Mouse (Mus musculus) forebrain, embryonic 13.5 days (tissue): ENCODE measurements around the gene Ngf. TPM values are rescaled to one million over a fixed set of nuclear protein-coding genes. Genes with fewer than 3 reads are reported as not detected.

ENCODE experiments used
- ATAC-seq: fragments of 200-750 bp; cut with Nextera tagmentation; 2 replicates; pipeline ENCODE4 v1.8.0; 2017
- H3K27ac ChIP-seq: fragments of 300-500 bp; sonication (generic); 2 replicates; pipeline ENCODE4 v1.5.1; 2015; ENCODE audit warnings: inconsistent platforms, mild to moderate bottlenecking, moderate library complexity
- H3K27me3 ChIP-seq: fragments of 300-500 bp; sonication (generic); 2 replicates; pipeline ENCODE4 v1.6.1; 2015; ENCODE audit warnings: mild to moderate bottlenecking, inconsistent platforms
- H3K36me3 ChIP-seq: fragments of 300-500 bp; sonication (generic); 2 replicates; pipeline ENCODE4 v1.6.1; 2015; ENCODE audit warnings: mild to moderate bottlenecking, inconsistent platforms; ENCODE audit not compliant: poor library complexity, severe bottlenecking
- H3K4me1 ChIP-seq: fragments of 300-500 bp; sonication (generic); 2 replicates; pipeline ENCODE4 v1.6.1; 2015; ENCODE audit warnings: inconsistent platforms
- H3K4me2 ChIP-seq: fragments of 300-500 bp; sonication (generic); 2 replicates; pipeline ENCODE4 v1.6.1; 2015; ENCODE audit warnings: inconsistent platforms, mild to moderate bottlenecking, moderate library complexity
- H3K4me3 ChIP-seq: fragments of 300-500 bp; sonication (generic); 2 replicates; pipeline ENCODE4 v1.5.1; 2015; ENCODE audit warnings: mild to moderate bottlenecking, inconsistent platforms
- H3K9ac ChIP-seq: fragments of 300-500 bp; sonication (generic); 2 replicates; pipeline ENCODE4 v1.6.1; 2015; ENCODE audit warnings: mild to moderate bottlenecking, inconsistent platforms
- H3K9me3 ChIP-seq: fragments of 300-500 bp; sonication (generic); replicated peaks from 2 replicates; pipeline ENCODE4 v1.6.1; 2016; ENCODE audit warnings: inconsistent platforms
- WGBS: fragments of 180-500 bp; shearing (Covaris S2); methylation state at CpG from one replicate; pipeline ENCODE4 v1.1.7; 2015; 5-methylcytosine and 5-hydroxymethylcytosine counted together
- polyA plus RNA-seq: library from polyadenylated mRNA; unstranded; fragments of >200 nt; fragmentation: Nextera tagmentation; extraction: Ambion mirVana; gene quantifications from 2 replicates; pipeline ENCODE4 v1.2.1, GENCODE M21; 2015

Gene Ngf
- 0.25 and 0.40 TPM in 2 replicates for polyA plus RNA-seq

DNA sequence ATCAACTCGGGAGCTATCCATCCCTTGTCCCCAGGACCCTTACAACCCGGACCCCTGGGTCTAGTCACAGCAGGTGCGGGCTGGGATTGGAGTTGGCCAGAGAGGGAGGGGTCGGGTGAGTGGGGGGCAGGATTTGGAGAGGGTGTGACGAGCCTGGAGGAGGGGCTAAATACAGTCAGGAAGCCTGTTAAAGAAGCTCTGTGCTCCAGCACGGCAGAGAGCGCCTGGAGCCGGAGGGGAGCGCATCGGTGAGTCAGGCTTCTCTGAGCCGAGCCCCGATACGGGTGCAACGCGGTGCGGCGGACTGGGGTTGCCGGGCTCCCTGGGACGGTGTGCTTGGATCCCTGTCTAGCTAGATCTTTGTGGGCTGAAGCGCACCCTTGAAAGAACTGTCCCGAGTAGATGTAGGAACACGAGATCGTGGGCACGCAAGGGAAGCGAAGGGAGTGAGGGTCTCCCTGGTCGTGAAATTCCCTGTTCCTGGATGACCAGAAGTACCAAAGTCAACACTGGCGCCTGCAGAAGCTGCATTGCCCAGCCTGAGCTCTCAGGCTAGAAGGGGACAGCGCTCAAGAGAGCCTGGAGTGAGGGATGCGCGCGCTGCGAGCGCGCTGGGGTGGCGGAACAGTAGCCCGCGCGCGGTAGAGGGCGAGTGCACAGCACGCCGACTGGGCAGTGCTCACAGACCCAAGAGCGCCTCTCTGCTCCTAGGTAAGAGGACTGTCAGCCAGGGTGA, at the start of gene Ngf:
TSS of gene Ngf (plus strand) at position 207 of the 736 bp plus-strand sequence.
- H3K4me2 ChIP-seq: peak within 1 kb of the TSS; percentile 67
- H3K9me3 ChIP-seq: no peaks in the 10 kb centered on the region
- H3K27ac ChIP-seq: no peak within 1 kb of the TSS
- ATAC-seq: peak; percentile 62
- H3K27me3 ChIP-seq: peaks cover 36% of the 10 kb centered on the region
- H3K4me3 ChIP-seq: peak within 1 kb of the TSS; percentile 41
- peak within 1 kb of the TSS; percentile 61 for H3K9ac ChIP-seq
- under 1% methylated on average over 43 of the region's 43 CpGs for WGBS
- no peaks in the 10 kb centered on the region for H3K36me3 ChIP-seq
- peaks cover 10% of the 10 kb centered on the region for H3K4me1 ChIP-seq

DNA sequence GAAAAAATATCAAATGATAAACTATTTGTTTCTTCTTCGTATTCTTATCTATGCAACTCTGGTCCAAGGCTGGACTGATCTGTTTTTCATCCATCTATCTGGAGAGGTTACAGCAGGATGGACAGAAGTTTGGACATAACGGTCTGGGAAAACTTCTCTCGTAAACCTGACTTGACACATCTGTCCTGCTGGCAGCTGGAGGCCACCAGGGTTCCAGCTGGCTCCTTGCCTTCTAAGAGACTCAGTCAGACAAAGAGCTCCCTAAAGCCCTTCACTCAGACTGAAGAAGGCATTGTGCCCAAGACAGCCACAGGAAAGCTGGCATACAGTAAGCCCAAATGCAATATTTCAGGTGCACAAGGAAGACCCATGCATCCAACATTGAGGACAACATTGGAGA, 24.2 kb upstream of the Ngf start:
- Histone ChIP-seq H3K9ac (no peak overlapping the region), H3K4me3 (no peak overlapping the region), H3K4me1 (no peaks in the 10 kb centered on the region), H3K36me3 (no peaks in the 10 kb centered on the region), H3K9me3 (no peaks in the 10 kb centered on the region), H3K27ac (no peak overlapping the region), H3K4me2 (no peak overlapping the region), H3K27me3 (no peaks in the 10 kb centered on the region)
- whole genome bisulfite sequencing: 91% methylated on average over 3 of the region's 3 CpGs
- no peak for ATAC-seq

DNA sequence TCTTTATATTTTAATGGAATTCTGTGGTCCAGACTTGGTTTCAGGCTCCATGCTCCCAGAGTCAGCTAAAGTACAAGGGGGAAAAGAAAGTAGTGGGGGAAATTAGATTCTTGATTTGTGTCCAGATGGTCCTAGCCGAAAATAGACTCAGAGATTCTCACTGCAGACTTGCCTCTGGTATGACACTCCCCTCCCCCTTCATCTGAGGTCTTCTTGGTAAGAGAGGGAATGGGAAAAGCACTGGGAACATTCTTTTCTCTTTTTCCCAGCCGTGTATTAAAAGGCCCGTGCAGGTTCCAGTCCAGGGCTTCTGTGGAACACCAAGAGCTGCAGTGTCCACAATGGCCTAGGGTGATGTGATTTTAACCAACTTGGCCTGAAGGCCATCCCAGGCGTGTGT, 23.0 kb upstream of the Ngf start:
- WGBS: 79% methylated on average over 4 of the region's 4 CpGs
- no peak for ATAC-seq
- Histone ChIP-seq H3K27ac (no peak overlapping the region), H3K4me3 (no peak overlapping the region), H3K27me3 (no peaks in the 10 kb centered on the region), H3K36me3 (no peaks in the 10 kb centered on the region), H3K4me2 (no peak overlapping the region), H3K4me1 (no peaks in the 10 kb centered on the region), H3K9ac (no peak overlapping the region), H3K9me3 (no peaks in the 10 kb centered on the region)

GRCm38 (mm10) chr3:102454566-102454965, 15.2 kb upstream of the Ngf start:
- H3K9ac ChIP-seq: no peak overlapping the region
- WGBS: 80% methylated on average over 6 of the region's 6 CpGs
- H3K36me3 ChIP-seq: no peaks in the 10 kb centered on the region
- H3K27me3 ChIP-seq: no peaks in the 10 kb centered on the region
- no peaks in the 10 kb centered on the region for H3K9me3 ChIP-seq
- no peak overlapping the region for H3K27ac ChIP-seq
- H3K4me2 ChIP-seq: no peak overlapping the region
- no peaks in the 10 kb centered on the region for H3K4me1 ChIP-seq
- ATAC-seq: no peak
- no peak overlapping the region for H3K4me3 ChIP-seq

DNA sequence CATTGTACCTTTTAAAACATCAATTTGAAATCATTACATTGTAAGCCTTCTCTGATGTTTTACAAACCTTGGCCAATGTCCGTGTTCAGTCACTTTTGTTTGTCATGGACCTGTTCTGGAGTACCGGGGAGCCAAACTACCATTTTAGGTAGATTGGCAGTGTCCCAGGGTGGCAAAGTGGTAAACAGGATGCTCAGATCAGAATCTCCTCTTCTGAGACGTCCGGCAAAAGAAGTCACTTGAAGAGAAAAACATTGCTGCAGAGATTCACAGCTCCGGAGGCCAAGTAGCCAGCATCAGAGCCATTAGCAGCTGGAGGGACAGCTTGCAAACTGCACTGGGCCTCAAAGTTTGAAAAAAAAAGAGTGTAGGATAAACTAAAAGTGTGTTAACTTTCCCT, 9.2 kb upstream of the Ngf start:
- no peak overlapping the region for H3K4me2 ChIP-seq
- 88% methylated on average over 5 of the region's 5 CpGs for WGBS

DNA sequence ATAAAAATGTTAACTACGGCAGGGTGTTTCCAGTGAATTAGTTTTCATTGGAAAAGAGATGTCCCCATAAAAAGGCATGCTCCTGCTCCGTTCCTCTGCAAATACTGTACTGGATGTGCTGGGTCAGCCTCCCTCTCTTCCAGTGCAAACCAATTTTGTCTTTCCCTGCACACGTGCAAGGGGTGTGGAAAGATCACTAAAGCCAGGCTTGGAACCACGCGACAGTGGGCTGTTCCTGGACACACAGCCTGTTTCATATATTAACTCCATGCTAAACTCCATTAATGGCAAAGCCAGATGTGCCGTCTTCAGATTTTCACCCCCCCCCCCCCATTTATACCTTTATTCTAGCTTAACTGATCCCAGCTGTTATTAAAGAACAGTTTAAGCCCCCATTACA, 8.7 kb upstream of the Ngf start:
- Histone ChIP-seq H3K27ac (no peak overlapping the region), H3K4me2 (no peak overlapping the region), H3K36me3 (no peaks in the 10 kb centered on the region), H3K9ac (no peak overlapping the region), H3K4me1 (no peaks in the 10 kb centered on the region), H3K27me3 (no peaks in the 10 kb centered on the region), H3K9me3 (no peaks in the 10 kb centered on the region), H3K4me3 (no peak overlapping the region)
- ATAC-seq: no peak
- WGBS: 71% methylated on average over 6 of the region's 6 CpGs

More for the DNA sequence above, 9.2 kb upstream of the Ngf start:
- Histone ChIP-seq H3K4me1 (no peaks in the 10 kb centered on the region), H3K27me3 (no peaks in the 10 kb centered on the region), H3K4me3 (no peak overlapping the region), H3K9ac (no peak overlapping the region), H3K36me3 (no peaks in the 10 kb centered on the region), H3K9me3 (no peaks in the 10 kb centered on the region), H3K27ac (no peak overlapping the region)
- ATAC-seq: no peak

- H3K9me3 ChIP-seq: no peaks in the 10 kb centered on the region
- 58% methylated on average over 6 of the region's 9 CpGs for WGBS
- H3K27me3 ChIP-seq: no peaks in the 10 kb centered on the region
- H3K36me3 ChIP-seq: no peaks in the 10 kb centered on the region
- ATAC-seq: peak; percentile 67
- no peak overlapping the region for H3K27ac ChIP-seq
- H3K9ac ChIP-seq: no peak overlapping the region
- H3K4me3 ChIP-seq: no peak overlapping the region
- H3K4me2 ChIP-seq: no peak overlapping the region
- H3K4me1 ChIP-seq: no peaks in the 10 kb centered on the region
These were observed 6.9 kb upstream of the Ngf start for GRCm38 (mm10) chr3:102462703-102463336.

DNA sequence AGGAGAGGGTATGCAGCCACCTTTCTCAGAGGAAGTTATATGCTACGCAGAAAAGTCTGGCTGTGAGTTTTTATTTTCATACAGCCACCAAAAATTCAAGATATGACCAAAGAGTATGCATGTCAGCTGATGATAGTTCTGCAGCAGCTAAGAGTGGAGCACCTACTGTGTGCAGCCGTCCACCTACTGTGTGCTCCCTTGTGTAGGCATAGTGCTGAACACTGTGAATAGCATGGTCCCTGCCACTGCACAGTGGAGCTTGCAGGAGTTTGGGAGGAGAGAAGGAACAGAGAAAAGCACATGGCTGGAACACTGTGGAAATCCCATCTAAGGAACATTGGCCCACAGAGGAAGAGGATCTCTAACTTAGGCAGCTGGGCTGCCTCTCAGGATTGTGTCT, 6.4 kb upstream of the Ngf start:
- no peaks in the 10 kb centered on the region for H3K4me1 ChIP-seq
- 80% methylated on average over 2 of the region's 2 CpGs for WGBS
- ATAC-seq: no peak
- no peak overlapping the region for H3K9ac ChIP-seq
- no peaks in the 10 kb centered on the region for H3K9me3 ChIP-seq
- peaks cover 2% of the 10 kb centered on the region; the same call in 1 of the 2 replicates for H3K27me3 ChIP-seq
- no peak overlapping the region for H3K27ac ChIP-seq
- no peak overlapping the region for H3K4me2 ChIP-seq
- H3K36me3 ChIP-seq: no peaks in the 10 kb centered on the region
- H3K4me3 ChIP-seq: no peak overlapping the region

GRCm38 (mm10) chr3:102466587-102466986, 3.1 kb upstream of the Ngf start:
- WGBS: 23% methylated on average over 3 of the region's 3 CpGs
- ATAC-seq: peak; percentile 56
- peaks cover 10% of the 10 kb centered on the region for H3K4me1 ChIP-seq

DNA sequence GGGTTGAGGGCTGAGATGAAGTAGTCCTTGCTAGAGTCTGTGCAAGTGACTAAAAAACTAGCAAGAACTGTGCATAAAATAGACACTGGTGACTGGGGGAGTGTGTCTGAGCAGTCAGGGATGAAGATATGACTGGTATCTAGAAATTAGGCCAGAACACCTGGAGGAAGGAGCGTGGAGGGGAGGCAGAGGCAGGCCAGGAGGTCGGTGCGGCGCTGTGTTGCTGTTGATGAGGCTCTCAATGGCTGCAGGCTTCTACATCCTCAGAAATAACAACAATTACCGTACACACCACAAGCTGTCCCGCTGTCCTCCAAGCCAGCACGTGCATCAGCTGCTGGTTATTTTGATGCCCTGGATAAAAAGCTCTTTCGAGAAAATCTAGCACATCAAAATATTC, 2.6 kb upstream of the Ngf start:
- Histone ChIP-seq H3K36me3 (no peaks in the 10 kb centered on the region), H3K27ac (no peak overlapping the region), H3K27me3 (peaks cover 36% of the 10 kb centered on the region), H3K4me3 (no peak overlapping the region), H3K4me2 (no peak overlapping the region), H3K9me3 (no peaks in the 10 kb centered on the region), H3K4me1 (peaks cover 10% of the 10 kb centered on the region), H3K9ac (no peak overlapping the region)
- 85% methylated on average over 8 of the region's 8 CpGs for WGBS
- no peak for ATAC-seq

More at GRCm38 (mm10) chr3:102466587-102466986, 3.1 kb upstream of the Ngf start:
- Histone ChIP-seq H3K36me3 (no peaks in the 10 kb centered on the region), H3K4me2 (no peak overlapping the region), H3K27me3 (peaks cover 33% of the 10 kb centered on the region), H3K27ac (no peak overlapping the region), H3K9me3 (no peaks in the 10 kb centered on the region), H3K9ac (no peak overlapping the region), H3K4me3 (no peak overlapping the region)

DNA sequence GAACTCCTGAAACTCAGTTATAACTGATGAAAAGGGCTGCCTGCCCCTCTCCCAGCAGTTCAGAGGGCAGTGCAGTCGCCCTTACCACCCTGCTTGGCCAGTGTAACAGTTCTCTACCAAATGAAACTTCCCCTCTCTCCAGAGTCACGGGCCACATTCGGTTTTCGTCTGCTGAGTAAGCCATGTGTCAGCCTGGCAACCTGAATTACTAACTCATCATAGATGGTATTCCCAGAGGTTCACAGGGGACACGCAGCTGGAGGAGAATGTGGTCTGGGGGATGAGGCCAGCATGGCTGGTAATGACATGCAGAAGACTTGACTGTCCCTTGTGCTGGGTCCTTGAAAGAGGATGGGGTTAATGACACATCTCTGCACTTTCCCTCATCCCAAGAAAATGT, 1.5 kb downstream of the Ngf start:
- H3K4me2 ChIP-seq: no peak overlapping the region
- no peak overlapping the region for H3K9ac ChIP-seq
- 69% methylated on average over 5 of the region's 5 CpGs for WGBS
- H3K4me3 ChIP-seq: no peak overlapping the region
- no peaks in the 10 kb centered on the region for H3K36me3 ChIP-seq
- H3K27ac ChIP-seq: no peak overlapping the region
- ATAC-seq: no peak
- peaks cover 36% of the 10 kb centered on the region for H3K27me3 ChIP-seq
- no peaks in the 10 kb centered on the region for H3K9me3 ChIP-seq
- H3K4me1 ChIP-seq: peaks cover 10% of the 10 kb centered on the region

DNA sequence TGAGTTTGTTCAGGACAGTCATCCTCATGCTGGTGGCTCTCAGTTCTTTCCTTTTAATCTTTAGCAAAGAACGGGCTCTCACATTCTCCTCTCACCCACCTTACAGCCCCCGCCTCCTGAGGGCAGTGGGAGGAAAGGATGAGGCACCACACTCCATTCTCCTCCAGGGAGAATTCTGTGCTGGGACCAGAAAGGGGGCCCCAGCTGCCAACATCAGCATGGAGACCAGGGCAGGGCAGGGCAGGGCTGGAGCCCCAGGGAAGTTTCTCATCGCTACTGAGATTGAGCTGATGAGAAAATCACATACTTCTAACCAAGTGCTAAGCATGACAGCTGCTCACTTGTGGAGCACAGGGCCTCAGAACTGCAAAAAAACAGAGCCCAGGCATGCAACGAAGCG, 2.1 kb downstream of the Ngf start:
- Histone ChIP-seq H3K27me3 (peaks cover 36% of the 10 kb centered on the region), H3K27ac (no peak overlapping the region), H3K36me3 (no peaks in the 10 kb centered on the region), H3K4me1 (peaks cover 10% of the 10 kb centered on the region), H3K9ac (no peak overlapping the region), H3K9me3 (no peaks in the 10 kb centered on the region), H3K4me3 (no peak overlapping the region), H3K4me2 (no peak overlapping the region)
- 70% methylated on average over 5 of the region's 5 CpGs for WGBS
- ATAC-seq: no peak
